Mouse (Mus musculus) frontal cortex, postnatal 14 days (tissue): ENCODE results near the gene Amy2a2.
"Not testable (repeated sequence)": the region's sequence is repeated elsewhere in the genome, so short reads cannot be mapped to it uniquely, and the experiment has no call there.

ENCODE experiments used
- DNase-seq, 2 experiments: peaks; one replicate each; pipeline ENCODE4 v3.0.0; 2022; ENCODE audit warnings: low spot score in 2 of 2

Amy2a2 gene

GRCm38 (mm10) chr3:113356558-113356957 is at the start of gene Amy2a2:
TSS of gene Amy2a2 (minus strand) at chr3:113356658.
- not testable (repeated sequence) for DNase-seq

DNA sequence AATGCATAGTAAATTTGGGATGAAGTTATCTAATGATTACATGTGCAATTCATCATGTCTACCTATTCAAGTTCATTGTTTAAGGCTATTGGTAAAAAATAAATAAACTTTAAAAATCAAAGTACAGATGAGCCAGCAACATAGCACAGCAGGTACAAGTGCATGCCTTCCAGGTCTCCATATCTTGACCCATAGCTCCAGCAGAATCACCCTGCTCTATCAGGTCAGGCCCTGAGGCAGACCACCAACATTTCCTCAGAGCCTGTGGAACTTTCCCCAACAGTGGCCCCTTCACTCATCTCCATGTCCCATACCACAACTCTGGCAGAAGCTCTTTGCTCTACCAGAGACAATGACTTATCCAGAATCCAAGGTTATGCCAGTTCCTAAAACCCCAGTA is 11.0 kb downstream of the Amy2a2 start:
- DNase-seq, result not testable (repeated sequence)

DNA sequence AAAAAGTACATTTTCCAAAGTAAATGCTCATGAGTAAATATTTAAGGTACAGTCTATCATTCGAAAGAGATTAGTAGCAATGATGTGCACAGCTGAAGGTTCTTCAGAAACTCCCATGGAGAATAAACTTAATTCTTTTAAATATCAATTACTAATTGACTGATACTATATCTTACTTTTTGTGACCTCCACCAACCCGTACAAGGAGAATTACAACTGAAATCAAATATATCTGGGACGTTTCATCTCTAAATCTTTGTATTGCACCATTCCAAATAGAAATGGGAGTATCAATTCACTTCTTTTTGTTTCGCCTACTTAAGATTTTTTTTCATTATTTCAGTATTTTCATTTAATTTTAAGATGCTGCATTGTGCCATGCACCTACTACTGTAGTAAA is 32.5 kb downstream of the Amy2a2 start, which contains the start of gene Amy2a3:
Amy2a3 (minus strand) TSS at position 101 of the 400 bp plus-strand sequence.
- not testable (repeated sequence) for DNase-seq

DNA sequence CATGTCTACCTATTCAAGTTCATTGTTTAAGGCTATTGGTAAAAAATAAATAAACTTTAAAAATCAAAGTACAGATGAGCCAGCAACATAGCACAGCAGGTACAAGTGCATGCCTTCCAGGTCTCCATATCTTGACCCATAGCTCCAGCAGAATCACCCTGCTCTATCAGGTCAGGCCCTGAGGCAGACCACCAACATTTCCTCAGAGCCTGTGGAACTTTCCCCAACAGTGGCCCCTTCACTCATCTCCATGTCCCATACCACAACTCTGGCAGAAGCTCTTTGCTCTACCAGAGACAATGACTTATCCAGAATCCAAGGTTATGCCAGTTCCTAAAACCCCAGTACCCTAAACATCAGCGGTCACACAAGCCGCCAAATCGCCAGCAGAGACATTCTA is 43.5 kb downstream of the Amy2a2 start:
- DNase-seq, result not testable (repeated sequence)
